Mouse (Mus musculus): ENCODE data around the gene E030018B13Rik. TPM values are rescaled to one million over a fixed set of nuclear protein-coding genes. Genes with fewer than 3 reads are reported as not detected.

The E030018B13Rik gene
- total and polyA plus RNA-seq, 3 experiments: 0.07 TPM; not detected in 2

GRCm38 (mm10) chr7:63936188-63936985 is 19.7 kb downstream of the E030018B13Rik start:
- Histone ChIP-seq H3K27me3 (ENCODE audit: control insufficient read depth in 1 of 2, insufficient read depth in 2 of 2, low read length in 2 of 2) (no peaks in the 10 kb centered on the region), H3K9me3 (replicated peaks; ENCODE audit: insufficient read depth, low read length) (no peaks in the 10 kb centered on the region), H3K4me3 (ENCODE audit: control insufficient read depth in 1 of 2, insufficient read depth in 1 of 2, low read depth in 2 of 2, low read length in 2 of 2) (peak overlapping the region; percentile 77 to 96), H3K9ac (ENCODE audit: control insufficient read depth, low read depth, low read length, poor library complexity, severe bottlenecking) (peak overlapping the region; percentile 85), H3K79me2 (ENCODE audit: control insufficient read depth, insufficient read depth, low read length, poor library complexity) (peaks cover 64% of the 10 kb centered on the region), H3K36me3 (ENCODE audit: control insufficient read depth in 1 of 2, insufficient read depth in 2 of 2, low read length in 2 of 2) (peaks cover 0 to 36% of the 10 kb centered on the region in 2 experiments; a peak in 2 of 4 replicates), H3K4me1 (ENCODE audit: control insufficient read depth in 1 of 2, insufficient read depth in 2 of 2, low read length in 2 of 2) (peaks cover 34 to 37% of the 10 kb centered on the region in 2 experiments), H3K27ac (ENCODE audit: control insufficient read depth, low read depth, low read length) (peak overlapping the region; percentile 89)
- peak; percentile 87 for DNase-seq (ENCODE audit: low read depth, low spot score)
- TF ChIP-seq MYC (IDR thresholded peaks at IDR 0.05; ENCODE audit: low read depth, low read length) (no peak), SMC3 (IDR thresholded peaks at IDR 0.05; ENCODE audit: low read depth, low read length) (peak; percentile 52), ELF1 (IDR thresholded peaks at IDR 0.05; ENCODE audit: low read depth, low read length) (peak; percentile 35; the same call in 1 of the 2 replicates), CHD2 (IDR thresholded peaks at IDR 0.05; ENCODE audit: low read length) (no peak), TBP (IDR thresholded peaks at IDR 0.05; ENCODE audit: low read depth, low read length) (0 out of 2 replicates have a peak, but pooled peaks have one; percentile 7), MEF2A (IDR thresholded peaks at IDR 0.05; ENCODE audit: extremely low read depth, insufficient replicate concordance, low read depth, low read length, poor library complexity, severe bottlenecking) (no peak), POLR2A (IDR thresholded peaks at IDR 0.05; ENCODE audit: control insufficient read depth in 1 of 2, insufficient read depth in 1 of 2, low read depth in 1 of 2, low read length in 2 of 2, poor library complexity in 1 of 2) (0 out of 4 replicates have a peak, but pooled peaks of 1 of the 2 experiments have one; percentile 45), EP300 (IDR thresholded peaks at IDR 0.05; ENCODE audit: low read depth in 1 of 2, low read length in 2 of 2) (no peak), ETS1 (IDR thresholded peaks at IDR 0.05; ENCODE audit: low read depth, low read length) (peak; percentile 20; the same call in 1 of the 2 replicates), HCFC1 (IDR thresholded peaks at IDR 0.05; ENCODE audit: low read depth, low read length) (peak; percentile 5; the same call in 1 of the 2 replicates), RAD21 (IDR thresholded peaks at IDR 0.05; ENCODE audit: low read depth, low read length) (peak; percentile 64), ZC3H11A (IDR thresholded peaks at IDR 0.05; ENCODE audit: low read depth, low read length) (peak; percentile 67), USF2 (IDR thresholded peaks at IDR 0.05; ENCODE audit: borderline replicate concordance in 1 of 2, insufficient read depth in 1 of 2, low read depth in 1 of 2, low read length in 2 of 2) (no peak), ZMIZ1 (IDR thresholded peaks at IDR 0.05; ENCODE audit: low read depth, low read length) (0 out of 2 replicates have a peak, but pooled peaks have one; percentile 50), GATA1 (IDR thresholded peaks at IDR 0.05; ENCODE audit: low read depth, low read length) (no peak), TCF12 (IDR thresholded peaks at IDR 0.05; ENCODE audit: low read depth, low read length) (no peak), RCOR1 (IDR thresholded peaks at IDR 0.05; ENCODE audit: low read depth, low read length) (no peak), SIN3A (IDR thresholded peaks at IDR 0.05; ENCODE audit: low read length) (0 out of 2 replicates have a peak, but pooled peaks have one; percentile 52), POLR2AphosphoS2 (IDR thresholded peaks at IDR 0.05; ENCODE audit: low read length) (no peak), MAX (IDR thresholded peaks at IDR 0.05; ENCODE audit: low read length) (peak; percentile 76), CTCF (IDR thresholded peaks at IDR 0.05 in 2 of 3, conservative IDR thresholded peaks at IDR 0.05 in 1 of 3; ENCODE audit: control insufficient read depth in 1 of 3, insufficient read depth in 1 of 3, low read depth in 2 of 3, low read length in 3 of 3, poor library complexity in 1 of 3, severe bottlenecking in 1 of 3) (peak in 2 of 3 experiments; percentile 32 to 49; a peak in 3 of 6 replicates), NRF1 (IDR thresholded peaks at IDR 0.05; ENCODE audit: insufficient read depth, low read depth, low read length, poor library complexity, severe bottlenecking) (no peak), USF1 (IDR thresholded peaks at IDR 0.05; ENCODE audit: low read depth, low read length) (peak; percentile 50; the same call in 1 of the 2 replicates), POLR2AphosphoS5 (IDR thresholded peaks at IDR 0.05; ENCODE audit: borderline replicate concordance, low read depth, low read length) (no peak), UBTF (IDR thresholded peaks at IDR 0.05; ENCODE audit: borderline replicate concordance, insufficient read depth, low read depth, low read length) (no peak), E2F4 (IDR thresholded peaks at IDR 0.05; ENCODE audit: borderline replicate concordance, low read depth, low read length) (no peak), ZNF384 (IDR thresholded peaks at IDR 0.05; ENCODE audit: low read depth, low read length) (no peak), MXI1 (IDR thresholded peaks at IDR 0.05; ENCODE audit: low read depth, low read length) (peak; percentile 94), BHLHE40 (IDR thresholded peaks at IDR 0.05; ENCODE audit: borderline replicate concordance, low read depth, low read length) (no peak), KAT2A (conservative IDR thresholded peaks at IDR 0.05; ENCODE audit: low read depth, low read length) (no peak), JUND (IDR thresholded peaks at IDR 0.05; ENCODE audit: low read depth, low read length) (no peak), MYB (IDR thresholded peaks at IDR 0.05; ENCODE audit: low read depth, low read length) (no peak), ZKSCAN1 (IDR thresholded peaks at IDR 0.05; ENCODE audit: low read depth, low read length) (no peak), GABPA (IDR thresholded peaks at IDR 0.05; ENCODE audit: low read depth, low read length) (no peak), MAZ (IDR thresholded peaks at IDR 0.05; ENCODE audit: low read depth, low read length) (peak; percentile 24; the same call in 1 of the 2 replicates)

All from MEL (cell line).